Mouse (Mus musculus) forebrain, embryonic 12.5 days (tissue): ENCODE results near the gene Disp2. TPM values are rescaled to one million over a fixed set of nuclear protein-coding genes. Genes with fewer than 3 reads are reported as not detected.

Source experiments
- ATAC-seq: fragments of 200-750 bp; cut with Nextera tagmentation; 2 replicates; pipeline ENCODE4 v1.8.0; 2017; ENCODE audit warnings: moderate TSS enrichment; ENCODE audit not compliant: low FRiP score
- H3K27ac ChIP-seq: fragments of 300-500 bp; sonication (generic); 2 replicates; pipeline ENCODE4 v1.5.1; 2016; ENCODE audit warnings: mild to moderate bottlenecking
- H3K27me3 ChIP-seq: fragments of 300-500 bp; sonication (generic); 2 replicates; pipeline ENCODE4 v1.6.1; 2016; ENCODE audit warnings: mild to moderate bottlenecking
- H3K36me3 ChIP-seq: fragments of 300-500 bp; sonication (generic); replicated peaks from 2 replicates; pipeline ENCODE4 v1.6.1; 2016; ENCODE audit warnings: mild to moderate bottlenecking
- H3K4me1 ChIP-seq: fragments of 300-500 bp; sonication (generic); 2 replicates; pipeline ENCODE4 v1.6.1; 2016
- H3K4me2 ChIP-seq: fragments of 300-500 bp; sonication (generic); 2 replicates; pipeline ENCODE4 v1.6.1; 2016; ENCODE audit warnings: mild to moderate bottlenecking, moderate library complexity
- H3K4me3 ChIP-seq: fragments of 300-500 bp; sonication (generic); replicated peaks from 2 replicates; pipeline ENCODE4 v1.5.1; 2016; ENCODE audit warnings: mild to moderate bottlenecking
- H3K9ac ChIP-seq: fragments of 300-500 bp; sonication (generic); 2 replicates; pipeline ENCODE4 v1.6.1; 2016; ENCODE audit warnings: mild to moderate bottlenecking
- H3K9me3 ChIP-seq: fragments of 300-500 bp; sonication (generic); 2 replicates; pipeline ENCODE4 v1.6.1; 2016
- WGBS: fragments of 180-500 bp; shearing (Covaris S2); methylation state at CpG from one replicate; pipeline ENCODE4 v1.1.7; 2016; 5-methylcytosine and 5-hydroxymethylcytosine counted together
- polyA plus RNA-seq: library from polyadenylated mRNA; unstranded; fragments of >200 nt; fragmentation: Nextera tagmentation; extraction: Ambion mirVana; gene quantifications from 2 replicates; pipeline ENCODE4 v1.2.1, GENCODE M21; 2016

Gene Disp2
- polyA plus RNA-seq, 1 experiment from 2014 or later = 11.5 TPM

- Histone ChIP-seq H3K27ac (peak overlapping the region; percentile 98), H3K4me1 (peaks cover 41% of the 10 kb centered on the region), H3K36me3 (no peaks in the 10 kb centered on the region; the same call in 1 of the 2 replicates), H3K9me3 (no peaks in the 10 kb centered on the region), H3K4me2 (peak overlapping the region; percentile 51), H3K4me3 (0 out of 2 replicates have a peak overlapping the region, but pooled peaks have one; percentile 25), H3K9ac (peak overlapping the region; percentile 61; the same call in 1 of the 2 replicates), H3K27me3 (peaks cover 51% of the 10 kb centered on the region)
- ATAC-seq = no peak
- WGBS = 82% methylated on average over 12 of the region's 12 CpGs
Observed at GRCm38 (mm10) chr2:118761358-118761757, 18.2 kb upstream of the Disp2 start.

DNA sequence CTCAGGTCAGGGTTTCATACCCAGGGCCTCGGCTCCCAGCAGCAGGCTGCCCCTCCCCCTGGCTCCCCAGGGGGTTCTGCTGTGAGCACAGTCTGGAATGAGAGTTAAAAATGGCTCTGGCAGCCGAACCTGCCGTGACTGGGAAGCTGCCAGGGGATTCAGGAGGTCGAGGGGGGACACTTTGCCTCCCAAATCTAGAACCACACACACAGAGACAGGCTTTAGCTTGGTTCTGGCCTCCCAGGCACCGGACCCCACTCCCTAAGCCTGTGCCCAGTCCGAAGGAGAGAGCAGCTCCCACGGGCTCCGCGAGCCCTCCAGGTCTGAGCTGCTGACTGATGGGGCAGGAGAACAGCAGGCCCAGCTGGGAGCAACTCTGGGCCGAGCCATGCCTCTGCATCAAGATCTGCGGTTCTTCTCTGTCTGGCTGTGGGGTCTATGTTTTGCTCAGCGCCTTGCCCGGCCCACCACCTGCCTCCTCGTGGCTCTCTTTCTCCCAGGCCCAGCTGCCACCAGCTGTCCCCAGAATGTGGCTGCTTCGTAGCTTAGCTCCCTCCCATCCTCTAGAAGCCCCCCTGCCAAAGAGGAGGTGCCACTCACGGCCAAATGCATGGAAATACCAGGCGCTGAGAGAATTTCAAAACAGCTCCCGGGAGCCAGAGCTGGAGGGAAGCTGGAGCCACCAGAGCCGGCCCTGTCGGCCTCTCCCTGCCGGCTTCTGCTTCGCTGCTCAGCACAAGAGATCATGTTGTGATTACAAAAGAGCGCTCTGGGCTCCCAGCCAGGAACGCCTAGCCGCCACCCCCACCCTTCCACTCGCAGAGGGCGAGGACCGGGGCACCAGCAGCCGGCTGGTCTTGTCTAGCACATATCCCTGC is 17.4 kb upstream of the Disp2 start, which contains the start of gene Ccdc9b:
TSS of gene Ccdc9b (minus strand) at position 756 of the 878 bp plus-strand sequence.
- Histone ChIP-seq H3K36me3 (no peaks in the 10 kb centered on the region; the same call in 1 of the 2 replicates), H3K27me3 (peaks cover 50% of the 10 kb centered on the region), H3K4me1 (peaks cover 41% of the 10 kb centered on the region), H3K4me2 (peak within 1 kb of the TSS; percentile 51), H3K4me3 (peak within 1 kb of the TSS; percentile 25), H3K27ac (peak within 1 kb of the TSS; percentile 98), H3K9ac (peak within 1 kb of the TSS; percentile 61), H3K9me3 (no peaks in the 10 kb centered on the region)
- 4% methylated on average over 29 of the region's 29 CpGs for WGBS
- peak; percentile 85 for ATAC-seq

DNA sequence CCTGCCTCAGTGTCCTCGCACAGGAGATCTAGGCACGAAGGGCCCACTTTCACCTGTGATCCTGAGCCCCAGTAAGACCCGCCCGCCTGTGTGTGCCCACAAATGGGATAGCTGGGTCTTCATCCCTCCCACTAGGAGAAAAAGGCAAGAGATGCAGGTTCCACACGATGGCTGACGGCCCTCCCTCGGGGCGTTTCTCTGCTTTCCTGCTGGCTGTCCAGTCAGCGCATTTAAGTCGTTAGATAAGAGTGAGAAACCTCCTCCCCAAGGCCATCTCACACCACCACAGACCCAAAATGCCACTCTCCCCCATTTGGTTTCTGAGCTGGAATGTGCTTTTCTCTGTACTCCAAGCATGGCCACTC is 16.8 kb upstream of the Disp2 start:
- peaks cover 41% of the 10 kb centered on the region for H3K4me1 ChIP-seq
- peak overlapping the region; percentile 25; the same call in 1 of the 2 replicates for H3K4me3 ChIP-seq
- 9% methylated on average over 10 of the region's 10 CpGs for WGBS
- peak overlapping the region; percentile 51 for H3K4me2 ChIP-seq
- H3K9ac ChIP-seq = peak overlapping the region; percentile 61; the same call in 1 of the 2 replicates
- H3K27me3 ChIP-seq = peaks cover 46% of the 10 kb centered on the region
- H3K27ac ChIP-seq = peak overlapping the region; percentile 98
- no peaks in the 10 kb centered on the region for H3K9me3 ChIP-seq
- 0 out of 2 replicates have a peak, but pooled peaks have one; percentile 0 for ATAC-seq
- no peaks in the 10 kb centered on the region; the same call in 1 of the 2 replicates for H3K36me3 ChIP-seq

- Histone ChIP-seq H3K4me3 (no peak overlapping the region), H3K9me3 (no peaks in the 10 kb centered on the region), H3K27ac (peak overlapping the region; percentile 98; the same call in 1 of the 2 replicates), H3K9ac (no peak overlapping the region), H3K27me3 (peaks cover 41% of the 10 kb centered on the region), H3K36me3 (no peaks in the 10 kb centered on the region), H3K4me2 (no peak overlapping the region), H3K4me1 (peaks cover 41% of the 10 kb centered on the region)
- WGBS = 51% methylated on average over 6 of the region's 7 CpGs
- ATAC-seq = no peak
Observed at GRCm38 (mm10) chr2:118763469-118763868, 16.1 kb upstream of the Disp2 start.

- peaks cover 33% of the 10 kb centered on the region for H3K27me3 ChIP-seq
- WGBS = 26% methylated on average over 11 of the region's 11 CpGs
Observed at GRCm38 (mm10) chr2:118764094-118764831, 15.3 kb upstream of the Disp2 start.

GRCm38 (mm10) chr2:118764875-118765274 is 14.6 kb upstream of the Disp2 start:
- Histone ChIP-seq H3K27ac (no peak overlapping the region), H3K9me3 (no peaks in the 10 kb centered on the region), H3K4me3 (no peak overlapping the region), H3K27me3 (peaks cover 30% of the 10 kb centered on the region; the same call in 1 of the 2 replicates), H3K4me2 (no peak overlapping the region), H3K36me3 (no peaks in the 10 kb centered on the region), H3K4me1 (peaks cover 35% of the 10 kb centered on the region), H3K9ac (no peak overlapping the region)
- no peak for ATAC-seq
- WGBS = 90% methylated on average over 5 of the region's 5 CpGs

More at GRCm38 (mm10) chr2:118764094-118764831, 15.3 kb upstream of the Disp2 start:
- Histone ChIP-seq H3K36me3 (no peaks in the 10 kb centered on the region), H3K4me2 (no peak overlapping the region), H3K4me1 (peaks cover 41% of the 10 kb centered on the region), H3K9ac (no peak overlapping the region), H3K4me3 (no peak overlapping the region), H3K9me3 (no peaks in the 10 kb centered on the region), H3K27ac (no peak overlapping the region)
- ATAC-seq = no peak

- no peak overlapping the region for H3K27ac ChIP-seq
- no peak overlapping the region for H3K4me3 ChIP-seq
- no peaks in the 10 kb centered on the region for H3K36me3 ChIP-seq
- no peak for ATAC-seq
- 76% methylated on average over 10 of the region's 10 CpGs for WGBS
- H3K9ac ChIP-seq = no peak overlapping the region
- no peaks in the 10 kb centered on the region for H3K9me3 ChIP-seq
- peaks cover 16% of the 10 kb centered on the region; the same call in 1 of the 2 replicates for H3K27me3 ChIP-seq
- H3K4me1 ChIP-seq = peaks cover 29% of the 10 kb centered on the region
- no peak overlapping the region for H3K4me2 ChIP-seq
Observed at GRCm38 (mm10) chr2:118766041-118767033, 13.2 kb upstream of the Disp2 start.

DNA sequence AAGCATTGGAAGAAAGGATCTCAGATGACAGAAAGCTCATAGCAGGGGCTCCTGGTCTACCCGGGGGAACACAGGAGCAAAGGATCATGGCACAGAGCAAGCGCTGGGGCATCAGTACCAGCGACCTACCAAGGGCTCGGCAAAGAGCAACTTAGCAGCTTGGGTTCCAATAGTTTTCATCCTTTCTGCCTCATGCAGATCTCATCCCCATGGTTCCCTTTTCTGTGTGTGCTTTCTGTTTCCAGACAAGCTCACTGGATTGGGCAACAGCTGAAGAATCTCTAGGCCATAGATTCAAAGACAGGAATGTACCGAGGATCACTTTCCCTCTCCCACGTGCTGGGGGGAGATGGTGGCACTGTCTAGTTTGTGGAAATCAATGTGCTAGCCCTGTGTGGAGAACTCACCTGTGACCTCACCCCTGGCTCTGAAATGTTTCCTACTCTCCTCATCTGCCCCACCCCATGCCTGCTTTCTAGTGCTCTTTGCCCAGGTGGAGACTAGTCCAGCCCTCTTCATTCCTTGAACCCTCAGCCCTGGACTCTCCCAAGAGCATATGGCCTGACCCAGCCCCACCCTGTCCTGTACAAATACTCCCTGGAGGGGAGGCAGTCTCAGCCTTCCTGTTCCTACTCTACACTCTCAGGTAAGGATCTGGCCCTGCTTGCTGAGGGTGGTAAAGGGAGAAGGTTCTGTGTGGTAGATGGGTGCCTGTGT is 7.2 kb upstream of the Disp2 start, which contains the start of gene Phgr1:
TSS of gene Phgr1 (plus strand) at position 612 of the 717 bp plus-strand sequence.
- peaks cover 5% of the 10 kb centered on the region; the same call in 1 of the 2 replicates for H3K27me3 ChIP-seq
- ATAC-seq = no peak
- WGBS = 82% methylated on average over 6 of the region's 6 CpGs
- H3K4me1 ChIP-seq = peaks cover 3% of the 10 kb centered on the region; the same call in 1 of the 2 replicates
- H3K36me3 ChIP-seq = no peaks in the 10 kb centered on the region
- H3K27ac ChIP-seq = no peak within 1 kb of the TSS
- H3K4me2 ChIP-seq = no peak within 1 kb of the TSS
- no peak within 1 kb of the TSS for H3K4me3 ChIP-seq
- no peak within 1 kb of the TSS for H3K9ac ChIP-seq
- H3K9me3 ChIP-seq = no peaks in the 10 kb centered on the region

GRCm38 (mm10) chr2:118774536-118774935 is 5.0 kb upstream of the Disp2 start:
- Histone ChIP-seq H3K27me3 (peaks cover 8% of the 10 kb centered on the region; the same call in 1 of the 2 replicates), H3K9ac (no peak overlapping the region), H3K36me3 (no peaks in the 10 kb centered on the region), H3K4me1 (peaks cover 9% of the 10 kb centered on the region), H3K4me2 (no peak overlapping the region), H3K4me3 (no peak overlapping the region), H3K9me3 (no peaks in the 10 kb centered on the region), H3K27ac (no peak overlapping the region)
- 91% methylated on average over 2 of the region's 2 CpGs for WGBS
- ATAC-seq = no peak

DNA sequence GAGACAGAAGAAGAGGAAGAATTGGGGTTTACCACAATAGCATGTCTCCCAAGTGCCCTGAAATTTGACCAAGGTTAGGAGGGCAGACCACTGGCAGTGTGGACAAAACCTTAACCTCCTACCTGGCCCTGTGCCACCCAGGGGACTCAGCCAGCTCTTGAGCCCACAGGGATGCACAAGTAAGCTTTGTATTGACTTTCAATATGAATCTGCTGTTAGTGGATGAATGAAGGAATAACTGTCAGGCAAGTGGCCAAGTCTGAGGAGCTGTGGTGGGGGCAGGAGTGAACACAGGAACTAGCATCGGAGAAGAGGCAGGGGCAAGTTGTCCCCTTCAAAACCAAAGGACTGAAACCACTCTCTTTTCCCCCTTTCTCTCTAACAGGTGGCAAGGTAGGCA is 4.1 kb upstream of the Disp2 start:
- WGBS = 77% methylated on average over 1 of the region's 1 CpGs
- Histone ChIP-seq H3K4me3 (no peak overlapping the region), H3K36me3 (no peaks in the 10 kb centered on the region), H3K4me1 (peaks cover 15% of the 10 kb centered on the region), H3K9ac (no peak overlapping the region), H3K27me3 (peaks cover 8% of the 10 kb centered on the region; the same call in 1 of the 2 replicates), H3K4me2 (no peak overlapping the region), H3K27ac (no peak overlapping the region), H3K9me3 (no peaks in the 10 kb centered on the region)
- no peak for ATAC-seq

DNA sequence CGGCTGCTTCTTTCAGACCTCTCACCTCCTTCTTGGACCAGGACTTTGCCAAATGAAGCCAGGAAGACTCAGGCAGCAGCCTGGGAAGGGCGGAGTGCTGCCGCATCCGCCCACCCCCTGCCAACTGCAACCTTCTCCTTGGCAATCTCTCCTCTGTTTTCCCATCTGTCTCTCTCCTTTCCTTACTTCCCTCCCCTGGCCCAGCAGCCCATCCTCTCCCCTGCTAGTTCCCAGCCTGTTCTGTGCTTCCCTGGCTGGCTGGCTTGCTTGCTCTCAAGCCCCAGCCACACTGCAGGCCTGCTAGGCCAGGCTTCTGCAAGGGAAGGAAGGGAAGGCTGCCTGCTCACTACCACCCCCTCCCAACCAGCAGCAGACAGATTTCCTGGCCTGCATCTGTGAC is 3.7 kb upstream of the Disp2 start:
- Histone ChIP-seq H3K9me3 (no peaks in the 10 kb centered on the region), H3K9ac (no peak overlapping the region), H3K4me3 (no peak overlapping the region), H3K27me3 (peaks cover 9% of the 10 kb centered on the region; the same call in 1 of the 2 replicates), H3K36me3 (no peaks in the 10 kb centered on the region), H3K4me2 (no peak overlapping the region), H3K4me1 (peaks cover 18% of the 10 kb centered on the region), H3K27ac (peak overlapping the region; percentile 27; the same call in 1 of the 2 replicates)
- no peak for ATAC-seq
- WGBS = 78% methylated on average over 3 of the region's 4 CpGs
